Mouse (Mus musculus) heart, postnatal 36 days (tissue): ENCODE data around the gene Gpr68. TPM values are rescaled to one million over a fixed set of nuclear protein-coding genes. Genes with fewer than 3 reads are reported as not detected.

Source experiments
- DNase-seq, 2 experiments: peaks; one replicate each; pipeline ENCODE4 v3.0.0; 2021 to 2022
- intact Hi-C: fragments of 180-260 bp; cut with DNase I; formaldehyde crosslinking; loops from one replicate; pipeline ENCODE4 v1.15.1; 2025
- total RNA-seq, 2 experiments: library from RNA; stranded (reverse); gene quantifications; 2 replicates each; pipeline ENCODE4 v1.2.3; 2021

The Gpr68 gene
- total RNA-seq, 2 experiments from 2014 or later, result 0.14 to 0.16 TPM

- intact Hi-C loops, result loop anchor here (1.0 to 10.0 kb wide), 3 partner anchors 77 to 771 kb away; partner anchors contain the start of gene Nrde2
- DNase-seq, result peak; percentile 56 to 57
These were observed 17.9 kb upstream of the Gpr68 start for GRCm38 (mm10) chr12:100925644-100926619.

- intact Hi-C loops, result loop anchor here (10.0 kb wide), 1 partner anchor 770 kb away; the partner anchor contains the start of gene Nrde2
- DNase-seq, result no peak
These were observed 16.8 kb upstream of the Gpr68 start for GRCm38 (mm10) chr12:100924646-100925339.

- DNase-seq, result no peak
- intact Hi-C loops, result no loop called here
These were observed 2.7 kb upstream of the Gpr68 start for GRCm38 (mm10) chr12:100910731-100911130.

GRCm38 (mm10) chr12:100909765-100910164, 1.8 kb upstream of the Gpr68 start:
- intact Hi-C loops, result no loop called here
- no peak for DNase-seq

- intact Hi-C loops, result no loop called here
- no peak for DNase-seq
These were observed 468 bp upstream of the Gpr68 start for GRCm38 (mm10) chr12:100908298-100909034.

GRCm38 (mm10) chr12:100906861-100907260, 1.1 kb downstream of the Gpr68 start:
- DNase-seq, result no peak
- intact Hi-C loops, result no loop called here

- intact Hi-C loops, result no loop called here
- DNase-seq, result no peak
These were observed 4.2 kb downstream of the Gpr68 start for GRCm38 (mm10) chr12:100903761-100904160.

GRCm38 (mm10) chr12:100901386-100901785, 6.6 kb downstream of the Gpr68 start:
- no peak for DNase-seq
- intact Hi-C loops, result no loop called here

GRCm38 (mm10) chr12:100900901-100901300, 7.1 kb downstream of the Gpr68 start:
- no peak for DNase-seq
- intact Hi-C loops, result no loop called here

- intact Hi-C loops, result no loop called here
- DNase-seq, result no peak
These were observed 8.8 kb downstream of the Gpr68 start for GRCm38 (mm10) chr12:100899111-100899640.

GRCm38 (mm10) chr12:100897736-100898650, 10.0 kb downstream of the Gpr68 start:
- intact Hi-C loops, result no loop called here
- DNase-seq, result no peak

GRCm38 (mm10) chr12:100896661-100897060, 11.3 kb downstream of the Gpr68 start:
- intact Hi-C loops, result no loop called here
- DNase-seq, result no peak

- DNase-seq, result no peak
- intact Hi-C loops, result no loop called here
These were observed 12.5 kb downstream of the Gpr68 start for GRCm38 (mm10) chr12:100895504-100895903.

- intact Hi-C loops, result no loop called here
These were observed 17.4 kb downstream of the Gpr68 start for GRCm38 (mm10) chr12:100890548-100890947.

GRCm38 (mm10) chr12:100887801-100888258, 20.2 kb downstream of the Gpr68 start:
- intact Hi-C loops, result no loop called here
- peak in 1 of 2 experiments; percentile 30 for DNase-seq

More at GRCm38 (mm10) chr12:100890548-100890947, 17.4 kb downstream of the Gpr68 start:
- DNase-seq, result no peak

GRCm38 (mm10) chr12:100886877-100887276, 21.1 kb downstream of the Gpr68 start:
- intact Hi-C loops, result no loop called here
- no peak for DNase-seq

- DNase-seq, result no peak
- intact Hi-C loops, result no loop called here
These were observed 22.4 kb downstream of the Gpr68 start for GRCm38 (mm10) chr12:100885585-100885984.

- DNase-seq, result no peak
- intact Hi-C loops, result no loop called here
These were observed 24.8 kb downstream of the Gpr68 start for GRCm38 (mm10) chr12:100883168-100883567.

- DNase-seq, result no peak
- intact Hi-C loops, result no loop called here
These were observed 29.4 kb downstream of the Gpr68 start for GRCm38 (mm10) chr12:100878556-100878955.
